Mouse (Mus musculus) liver, embryonic 11.5 days (tissue): Measurements from ENCODE around the gene Zfp990. TPM values are rescaled to one million over a fixed set of nuclear protein-coding genes. Genes with fewer than 3 reads are reported as not detected.
"Not testable (repeated sequence)": the region's sequence is repeated elsewhere in the genome, so short reads cannot be mapped to it uniquely, and the experiment has no call there.

ENCODE experiments used
- ATAC-seq: fragments of 200-750 bp; cut with Nextera tagmentation; replicated peaks from 2 replicates; pipeline ENCODE4 v1.8.0; 2017; ENCODE audit warnings: moderate number of reproducible peaks, mild to moderate bottlenecking, moderate TSS enrichment, moderate library complexity; ENCODE audit not compliant: low FRiP score
- DNase-seq: peaks from one replicate; pipeline ENCODE4 v3.0.0-alpha.2; 2017; ENCODE audit warnings: low spot score
- H3K27ac ChIP-seq: fragments of 300-500 bp; sonication (generic); 2 replicates; pipeline ENCODE4 v1.5.1; 2014; ENCODE audit warnings: mild to moderate bottlenecking, low read depth, low read length, control low read depth
- H3K27me3 ChIP-seq: fragments of 300-500 bp; sonication (generic); replicated peaks from 2 replicates; pipeline ENCODE4 v1.6.1; 2014; ENCODE audit warnings: low read length, mixed read lengths; ENCODE audit not compliant: control insufficient read depth, insufficient read depth
- H3K36me3 ChIP-seq: fragments of 300-500 bp; sonication (generic); 2 replicates; pipeline ENCODE4 v1.6.1; 2014; ENCODE audit warnings: mild to moderate bottlenecking, low read length, moderate library complexity, mixed read lengths; ENCODE audit not compliant: control insufficient read depth, insufficient read depth
- H3K4me1 ChIP-seq: fragments of 300-500 bp; sonication (generic); replicated peaks from 2 replicates; pipeline ENCODE4 v1.6.1; 2014; ENCODE audit warnings: low read length, mixed read lengths; ENCODE audit not compliant: control insufficient read depth, insufficient read depth
- H3K4me2 ChIP-seq: fragments of 300-500 bp; sonication (generic); 2 replicates; pipeline ENCODE4 v1.6.1; 2014; ENCODE audit warnings: mild to moderate bottlenecking, control low read depth, moderate library complexity
- H3K4me3 ChIP-seq: fragments of 300-500 bp; sonication (generic); 2 replicates; pipeline ENCODE4 v1.5.1; 2014; ENCODE audit warnings: low read depth, low read length, control low read depth
- H3K9ac ChIP-seq: fragments of 300-500 bp; sonication (generic); 2 replicates; pipeline ENCODE4 v1.6.1; 2014; ENCODE audit warnings: low read depth, low read length, control low read depth
- H3K9me3 ChIP-seq: fragments of 300-500 bp; sonication (generic); 2 replicates; pipeline ENCODE4 v1.6.1; 2016; ENCODE audit warnings: low read length, inconsistent platforms, mixed read lengths; ENCODE audit not compliant: control insufficient read depth
- WGBS: fragments of 180-500 bp; shearing (Covaris S2); extraction: QIAGEN DNeasy Blood & Tissue Kit; methylation state at CpG from one replicate; pipeline ENCODE4 v1.1.7; 2014; 5-methylcytosine and 5-hydroxymethylcytosine counted together
- polyA plus RNA-seq: library from polyadenylated mRNA; unstranded; fragments of >200 nt; fragmentation: Nextera tagmentation; extraction: Ambion mirVana; gene quantifications from 2 replicates; pipeline ENCODE4 v1.2.1, GENCODE M21; 2014

The Zfp990 gene
- polyA plus RNA-seq: 0.12 and 0.23 TPM in 2 replicates

GRCm38 (mm10) chr4:145510459-145510858 is at the start of gene Zfp990:
Gene Zfp990 (plus strand): TSS chr4:145510759.
- not testable (repeated sequence) for H3K4me2 ChIP-seq, H3K4me1 ChIP-seq, H3K36me3 ChIP-seq, H3K9me3 ChIP-seq, H3K9ac ChIP-seq, DNase-seq, H3K27me3 ChIP-seq, ATAC-seq, H3K4me3 ChIP-seq, H3K27ac ChIP-seq
- 71% methylated on average over 4 of the region's 4 CpGs for WGBS

- WGBS: 16% methylated on average over 66 of the region's 68 CpGs
- peak overlapping the region; percentile 47 for H3K4me3 ChIP-seq
- ATAC-seq (peak; percentile 62), DNase-seq (peak; percentile 44)
- not testable (repeated sequence) for H3K4me1 ChIP-seq, H3K36me3 ChIP-seq, H3K9me3 ChIP-seq, H3K9ac ChIP-seq, H3K27ac ChIP-seq, H3K27me3 ChIP-seq
- H3K4me2 ChIP-seq: peak overlapping the region; percentile 67
Observed at GRCm38 (mm10) chr4:145463553-145464253, 46.9 kb upstream of the Zfp990 start.

- H3K27ac ChIP-seq: no peak overlapping the region
- WGBS: 74% methylated on average over 3 of the region's 3 CpGs
- H3K4me3 ChIP-seq: no peak overlapping the region
- no peak overlapping the region for H3K4me2 ChIP-seq
- ATAC-seq: no peak
- no peak overlapping the region for H3K9ac ChIP-seq
- DNase-seq: no peak
- H3K36me3 ChIP-seq: no peaks in the 10 kb centered on the region
- H3K4me1 ChIP-seq: no peaks in the 10 kb centered on the region
- no peaks in the 10 kb centered on the region for H3K27me3 ChIP-seq
- peaks cover 2% of the 10 kb centered on the region; the same call in 1 of the 2 replicates for H3K9me3 ChIP-seq
Observed at GRCm38 (mm10) chr4:145478128-145478527, 32.4 kb upstream of the Zfp990 start.

DNA sequence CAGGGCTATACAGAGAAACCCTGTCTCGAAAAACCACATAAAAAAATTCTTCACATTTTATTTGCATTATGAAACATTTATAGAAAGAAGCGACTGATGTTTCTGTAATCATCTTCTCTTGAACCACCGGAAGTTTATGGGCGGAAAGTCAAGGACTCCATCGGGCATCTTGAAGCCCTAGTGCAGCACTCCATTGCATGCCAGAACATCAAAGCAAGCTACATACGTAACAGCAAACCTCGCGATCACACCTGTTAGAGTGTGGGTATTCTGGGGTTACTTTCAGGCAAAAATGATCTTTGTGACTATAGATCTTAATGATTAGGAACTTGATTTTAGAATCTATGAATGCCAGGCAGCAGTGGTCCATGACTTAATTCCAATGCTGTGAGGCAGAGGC is 29.9 kb upstream of the Zfp990 start:
- not testable (repeated sequence) for ATAC-seq, H3K4me1 ChIP-seq, DNase-seq, H3K27ac ChIP-seq, H3K27me3 ChIP-seq, H3K9ac ChIP-seq, H3K4me2 ChIP-seq, H3K4me3 ChIP-seq, H3K36me3 ChIP-seq, H3K9me3 ChIP-seq
- WGBS: 87% methylated on average over 8 of the region's 8 CpGs

DNA sequence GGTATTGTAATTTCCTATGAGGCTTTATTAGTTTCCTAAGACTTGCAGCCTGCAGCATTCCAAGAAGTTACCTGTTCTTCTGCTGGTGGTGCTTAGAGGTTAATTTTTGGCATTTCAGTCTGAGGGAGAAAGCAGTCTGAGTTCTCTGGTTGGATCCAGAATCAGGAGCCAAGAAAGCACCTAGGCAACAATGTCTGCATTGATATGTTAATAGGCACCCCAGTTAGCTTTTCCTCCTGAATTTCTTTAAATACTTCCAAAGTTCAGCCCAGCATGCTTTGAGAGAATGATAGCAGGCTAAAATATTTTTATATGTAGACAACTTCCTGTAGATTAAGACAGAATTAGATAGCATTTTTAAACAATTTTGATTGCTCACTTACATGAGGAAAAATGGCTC is 21.2 kb upstream of the Zfp990 start:
- Histone ChIP-seq H3K36me3 (no peaks in the 10 kb centered on the region), H3K4me1 (no peaks in the 10 kb centered on the region), H3K9ac (no peak overlapping the region), H3K9me3 (no peaks in the 10 kb centered on the region), H3K4me2 (no peak overlapping the region), H3K4me3 (no peak overlapping the region), H3K27me3 (no peaks in the 10 kb centered on the region), H3K27ac (no peak overlapping the region)
- DNase-seq: no peak
- ATAC-seq: no peak

GRCm38 (mm10) chr4:145492132-145492531 is 18.4 kb upstream of the Zfp990 start:
- H3K27me3 ChIP-seq: no peaks in the 10 kb centered on the region
- 80% methylated on average over 11 of the region's 11 CpGs for WGBS

GRCm38 (mm10) chr4:145493316-145493715 is 17.2 kb upstream of the Zfp990 start:
- H3K9me3 ChIP-seq, H3K27me3 ChIP-seq, H3K4me2 ChIP-seq, H3K27ac ChIP-seq, H3K9ac ChIP-seq, H3K4me1 ChIP-seq, ATAC-seq, DNase-seq, H3K4me3 ChIP-seq, H3K36me3 ChIP-seq: not testable (repeated sequence)
- WGBS: 61% methylated on average over 2 of the region's 2 CpGs

More at GRCm38 (mm10) chr4:145492132-145492531, 18.4 kb upstream of the Zfp990 start:
- DNase-seq: no peak
- H3K4me2 ChIP-seq: no peak overlapping the region
- no peaks in the 10 kb centered on the region for H3K9me3 ChIP-seq
- H3K4me1 ChIP-seq: no peaks in the 10 kb centered on the region
- no peak for ATAC-seq
- H3K27ac ChIP-seq: no peak overlapping the region
- no peak overlapping the region for H3K4me3 ChIP-seq
- no peaks in the 10 kb centered on the region for H3K36me3 ChIP-seq
- no peak overlapping the region for H3K9ac ChIP-seq

DNA sequence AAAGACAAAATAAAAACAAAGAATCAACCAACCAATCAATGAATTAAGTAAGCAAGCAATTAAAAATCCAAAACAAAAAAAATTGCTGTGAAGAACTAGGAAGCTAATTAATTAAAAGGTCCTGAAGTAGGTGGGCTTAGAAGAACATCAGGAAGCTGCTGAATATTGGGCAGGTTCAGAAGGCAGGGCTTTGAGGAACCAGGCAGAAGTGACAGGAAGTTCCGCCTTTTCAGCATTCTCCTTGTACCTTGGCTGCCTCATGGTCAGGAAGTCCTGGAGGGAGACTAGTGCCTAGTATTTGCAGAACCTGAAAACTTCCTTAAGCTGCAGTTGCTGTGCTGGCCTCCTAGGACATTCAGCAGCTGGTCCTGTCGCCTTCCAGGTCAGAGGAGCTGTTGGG is 4.1 kb downstream of the Zfp990 start:
- H3K36me3 ChIP-seq, H3K27me3 ChIP-seq, H3K9me3 ChIP-seq, ATAC-seq, H3K4me3 ChIP-seq, H3K9ac ChIP-seq, H3K4me1 ChIP-seq, H3K4me2 ChIP-seq, DNase-seq, H3K27ac ChIP-seq: not testable (repeated sequence)
- 66% methylated on average over 1 of the region's 2 CpGs for WGBS
